ENCODE assay signal across 18 mouse cellular contexts in genomic region chr12:111572406-111572805, GRCm38 (mm10). TPM values are rescaled to one million over a fixed set of nuclear protein-coding genes. Genes with fewer than 3 reads are reported as not detected.
DNase-seq lines count a peak whose midpoint lies in the region; ATAC-seq and TF ChIP-seq lines count a peak whose summit lies in the region.
"Had no signal": no experiment of that assay in that cellular context is flagged by ENCODE, and none has a peak within 500 bp of the region (broad histone marks: within the 10 kb centered on the region; RNA-seq: fewer than 3 reads in every experiment).

No protein-coding gene starts in this region.

- H3K4me3 ChIP-seq in midbrain, embryonic 12.5 days: no peak overlapping the region
- no peak overlapping the region for H3K4me3 ChIP-seq in midbrain, embryonic 10.5 days
- no peak overlapping the region for H3K4me3 ChIP-seq in kidney, embryonic 14.5 days (ENCODE audit: low read length)
- no peak overlapping the region for H3K4me3 ChIP-seq in neural tube, embryonic 13.5 days
- no peak overlapping the region for H3K4me3 ChIP-seq in lung, adult 2 months (replicated peaks; ENCODE audit: extremely low read depth, low read depth, low read length)
- H3K4me3 ChIP-seq: gastrocnemius, adult 2 months; heart, adult 2 months; lung, embryonic 15.5 days; myocyte had no signal

- 0 out of 2 replicates have a peak overlapping the region, but pooled peaks have one; percentile 97 for H3K4me2 ChIP-seq in midbrain, embryonic 12.5 days (replicated peaks)
- H3K4me2 ChIP-seq in kidney, embryonic 14.5 days (replicated peaks; ENCODE audit: low read depth, low read length): peak overlapping the region; percentile 10; the same call in 1 of the 2 replicates
- H3K4me2 ChIP-seq in neural tube, embryonic 13.5 days: peak overlapping the region; percentile 89; the same call in 1 of the 2 replicates
- H3K4me2 ChIP-seq: lung, embryonic 15.5 days had no signal

- WGBS in midbrain, embryonic 12.5 days: 82% methylated on average over 7 of the region's 7 CpGs
- 86% methylated on average over 7 of the region's 7 CpGs for WGBS in midbrain, embryonic 10.5 days
- 70% methylated on average over 7 of the region's 7 CpGs for WGBS in kidney, embryonic 14.5 days
- WGBS in neural tube, embryonic 13.5 days: 82% methylated on average over 7 of the region's 7 CpGs
- 62% methylated on average over 7 of the region's 7 CpGs for WGBS in lung, adult 2 months

- no peak for DNase-seq in midbrain, embryonic 10.5 days (ENCODE audit: low spot score)
- DNase-seq in kidney, adult 18-20 months: peak; percentile 71
- no peak for DNase-seq in spleen, postnatal 10 days (ENCODE audit: low spot score in 2 of 2)
- DNase-seq in lung, adult 2 months: no peak
- DNase-seq: adrenal gland, adult 8-10 months; cerebellum, adult 2 months; gastrocnemius, adult 2 months; heart, adult 2 months; right cerebral cortex, postnatal 25 days; thymus, adult 18-20 months had no signal

- no peak for TF ChIP-seq POLR2A in lung, adult 2 months (IDR thresholded peaks at IDR 0.05; ENCODE audit: borderline replicate concordance, extremely low read depth, low read depth, low read length)

- H3K36me3 ChIP-seq in midbrain, embryonic 12.5 days: no peaks in the 10 kb centered on the region; the same call in 1 of the 2 replicates
- peaks cover 5% of the 10 kb centered on the region for H3K36me3 ChIP-seq in midbrain, embryonic 10.5 days
- H3K36me3 ChIP-seq in kidney, embryonic 14.5 days (ENCODE audit: control insufficient read depth, insufficient read depth, low read length): no peaks in the 10 kb centered on the region
- H3K36me3 ChIP-seq in neural tube, embryonic 13.5 days: no peaks in the 10 kb centered on the region
- H3K36me3 ChIP-seq: lung, embryonic 15.5 days had no signal

- no peak for ATAC-seq in midbrain, embryonic 12.5 days (ENCODE audit: low FRiP score, low read depth)
- ATAC-seq in kidney, embryonic 14.5 days (ENCODE audit: low FRiP score, low TSS enrichment): no peak
- ATAC-seq in neural tube, embryonic 13.5 days (ENCODE audit: low read depth): no peak
- ATAC-seq: CD4-positive, CD25-positive, alpha-beta regulatory T cell, adult 4 months; forebrain, embryonic 16.5 days; inflammation-experienced regulatory T-cells, adult 6 months had no signal

- H3K9me3 ChIP-seq in midbrain, embryonic 12.5 days: no peaks in the 10 kb centered on the region
- H3K9me3 ChIP-seq in midbrain, embryonic 10.5 days (replicated peaks): no peaks in the 10 kb centered on the region
- no peaks in the 10 kb centered on the region for H3K9me3 ChIP-seq in kidney, embryonic 14.5 days (ENCODE audit: control insufficient read depth, low read length)
- H3K9me3 ChIP-seq in neural tube, embryonic 13.5 days: no peaks in the 10 kb centered on the region
- H3K9me3 ChIP-seq: lung, embryonic 15.5 days had no signal

- peaks cover 24% of the 10 kb centered on the region for H3K4me1 ChIP-seq in midbrain, embryonic 12.5 days
- H3K4me1 ChIP-seq in midbrain, embryonic 10.5 days: peaks cover 34% of the 10 kb centered on the region
- H3K4me1 ChIP-seq in kidney, embryonic 14.5 days (ENCODE audit: control insufficient read depth, insufficient read depth, low read length): peaks cover 23% of the 10 kb centered on the region
- H3K4me1 ChIP-seq in neural tube, embryonic 13.5 days (replicated peaks): peaks cover 41% of the 10 kb centered on the region
- peaks cover 10% of the 10 kb centered on the region for H3K4me1 ChIP-seq in lung, adult 2 months (ENCODE audit: control insufficient read depth, insufficient read depth, low read length)

- no peak overlapping the region for H3K9ac ChIP-seq in midbrain, embryonic 12.5 days (replicated peaks)
- H3K9ac ChIP-seq in kidney, embryonic 14.5 days (ENCODE audit: low read depth, low read length): 0 out of 2 replicates have a peak overlapping the region, but pooled peaks have one; percentile 23
- H3K9ac ChIP-seq in neural tube, embryonic 13.5 days: peak overlapping the region; percentile 75; the same call in 1 of the 2 replicates
- H3K9ac ChIP-seq: lung, embryonic 15.5 days had no signal

- no peaks in the 10 kb centered on the region for H3K27me3 ChIP-seq in midbrain, embryonic 12.5 days
- no peaks in the 10 kb centered on the region for H3K27me3 ChIP-seq in midbrain, embryonic 10.5 days (ENCODE audit: low read depth, poor library complexity, severe bottlenecking)
- H3K27me3 ChIP-seq in kidney, embryonic 14.5 days (ENCODE audit: control insufficient read depth, insufficient read depth, low read length): no peaks in the 10 kb centered on the region
- no peaks in the 10 kb centered on the region for H3K27me3 ChIP-seq in neural tube, embryonic 13.5 days
- H3K27me3 ChIP-seq: lung, embryonic 15.5 days had no signal

- no peak for TF ChIP-seq CTCF in lung, adult 2 months (IDR thresholded peaks at IDR 0.05; ENCODE audit: insufficient read depth, low read length)

- no peak overlapping the region for H3K27ac ChIP-seq in midbrain, embryonic 12.5 days (replicated peaks)
- H3K27ac ChIP-seq in midbrain, embryonic 10.5 days (replicated peaks): no peak overlapping the region
- H3K27ac ChIP-seq in kidney, embryonic 14.5 days (ENCODE audit: low read depth, low read length): peak overlapping the region; percentile 42; the same call in 1 of the 2 replicates
- H3K27ac ChIP-seq in neural tube, embryonic 13.5 days (replicated peaks): no peak overlapping the region
- H3K27ac ChIP-seq: gastrocnemius, adult 2 months; heart, adult 2 months; lung, embryonic 15.5 days had no signal

RNA-seq across cellular contexts. Expression of gene Mark3, which starts 1.9 kb away (rescaled TPM):
- 75.6 and 90.6 TPM in 2 replicates for polyA plus RNA-seq in midbrain, embryonic 12.5 days (2016; fragmentation: Nextera tagmentation; extraction: Ambion mirVana)
- polyA plus RNA-seq in midbrain, embryonic 10.5 days (2016; fragmentation: Nextera tagmentation; extraction: Ambion mirVana): 44.2 and 47.4 TPM in 2 replicates
- polyA plus RNA-seq in kidney, embryonic 14.5 days (2014; fragmentation: Nextera tagmentation; extraction: Ambion mirVana): 61.5 and 73.6 TPM in 2 replicates
- 53.1 and 61.5 TPM in 2 replicates for polyA plus RNA-seq in neural tube, embryonic 13.5 days (2015; fragmentation: Nextera tagmentation; extraction: Ambion mirVana)
- 26.4 and 27.7 TPM in 2 replicates for polyA plus RNA-seq in lung, adult 2 months (2012; rRNA removed)

RNA-seq across cellular contexts. Expression of gene Eif5, which starts 34.6 kb away (rescaled TPM):
- polyA plus RNA-seq in midbrain, embryonic 12.5 days (2016; fragmentation: Nextera tagmentation; extraction: Ambion mirVana): 692 and 732 TPM in 2 replicates
- 713 and 786 TPM in 2 replicates for polyA plus RNA-seq in midbrain, embryonic 10.5 days (2016; fragmentation: Nextera tagmentation; extraction: Ambion mirVana)
- 605 and 611 TPM in 2 replicates for polyA plus RNA-seq in kidney, embryonic 14.5 days (2014; fragmentation: Nextera tagmentation; extraction: Ambion mirVana)
- 552 and 587 TPM in 2 replicates for polyA plus RNA-seq in neural tube, embryonic 13.5 days (2015; fragmentation: Nextera tagmentation; extraction: Ambion mirVana)
- 48.5 and 68.3 TPM in 2 replicates for polyA plus RNA-seq in lung, adult 2 months (2012; rRNA removed)

Comparison
In these comparisons a context has a peak if more than half of its experiments do, and no peak if none do; other contexts are left out.
1. H3K4me2 ChIP-seq: peak in every context shown above with its lines; median percentile 97 in midbrain, embryonic 12.5 days; 89 in neural tube, embryonic 13.5 days; 10 in kidney, embryonic 14.5 days.